Mouse (Mus musculus) megakaryocyte progenitor cell, adult 5-6 weeks (primary cell): ENCODE results near the gene Fyb. TPM values are rescaled to one million over a fixed set of nuclear protein-coding genes. Genes with fewer than 3 reads are reported as not detected.

Source experiments
- ATAC-seq: replicated peaks from 2 replicates; pipeline ENCODE4 v1.8.0; 2016; ENCODE audit warnings: mild to moderate bottlenecking, moderate TSS enrichment, inconsistent platforms; ENCODE audit not compliant: poor library complexity
- total RNA-seq, 2 experiments: library from RNA; stranded (forward) in 1 of 2; stranded (reverse) in 1 of 2; fragments of 157-497, 149-512 nt in 1 of 2; fragments of 200-1000 nt in 1 of 2; gene quantifications; 2 replicates each; pipeline versions ENCODE4 v1.2.3 to v1.2.4; 2015 to 2017

Gene Fyb
- total RNA-seq, 2 experiments from 2014 or later: 7.2 to 42.1 TPM

- peak; percentile 71 for ATAC-seq
These were observed 70.1 kb downstream of the Fyb start for GRCm38 (mm10) chr15:6592561-6593253.

GRCm38 (mm10) chr15:6593254-6593623 is 70.6 kb downstream of the Fyb start:
- ATAC-seq: no peak

GRCm38 (mm10) chr15:6598626-6599025 is 76.0 kb downstream of the Fyb start:
- ATAC-seq: no peak

- ATAC-seq: no peak
These were observed 77.7 kb downstream of the Fyb start for GRCm38 (mm10) chr15:6600314-6600713.

- ATAC-seq: peak; percentile 88
These were observed 78.7 kb downstream of the Fyb start for GRCm38 (mm10) chr15:6601330-6601729.

GRCm38 (mm10) chr15:6602003-6602402 is 79.3 kb downstream of the Fyb start:
- ATAC-seq: peak; percentile 49

- ATAC-seq: no peak
These were observed 88.0 kb downstream of the Fyb start for GRCm38 (mm10) chr15:6610703-6611102.

GRCm38 (mm10) chr15:6612835-6613234 is 90.2 kb downstream of the Fyb start:
- no peak for ATAC-seq

- ATAC-seq: no peak
These were observed 93.9 kb downstream of the Fyb start for GRCm38 (mm10) chr15:6616382-6617149.

- no peak for ATAC-seq
These were observed 97.1 kb downstream of the Fyb start for GRCm38 (mm10) chr15:6619558-6620316.

GRCm38 (mm10) chr15:6622512-6622911 is 99.9 kb downstream of the Fyb start:
- ATAC-seq: peak; percentile 56

GRCm38 (mm10) chr15:6623529-6624228 is 101.0 kb downstream of the Fyb start:
- peak; percentile 56 for ATAC-seq

- ATAC-seq: peak; percentile 47
These were observed 101.9 kb downstream of the Fyb start for GRCm38 (mm10) chr15:6624365-6625182.

- peak; percentile 37 for ATAC-seq
These were observed 103.0 kb downstream of the Fyb start for GRCm38 (mm10) chr15:6625607-6626033.

GRCm38 (mm10) chr15:6626123-6626522 is 103.5 kb downstream of the Fyb start:
- ATAC-seq: no peak

- no peak for ATAC-seq
These were observed 105.9 kb downstream of the Fyb start for GRCm38 (mm10) chr15:6628431-6629077.

GRCm38 (mm10) chr15:6629174-6629573 is 106.5 kb downstream of the Fyb start:
- no peak for ATAC-seq

- no peak for ATAC-seq
These were observed 112.8 kb downstream of the Fyb start for GRCm38 (mm10) chr15:6635405-6635804.

GRCm38 (mm10) chr15:6642223-6642622 is 119.6 kb downstream of the Fyb start:
- no peak for ATAC-seq

- no peak for ATAC-seq
These were observed 122.8 kb downstream of the Fyb start for GRCm38 (mm10) chr15:6645498-6645897.
